Mouse (Mus musculus) testis, adult 2 months (tissue): ENCODE results near the gene Gm9913. TPM values are rescaled to one million over a fixed set of nuclear protein-coding genes. Genes with fewer than 3 reads are reported as not detected.

ENCODE experiments used
- H3K27ac ChIP-seq: fragments of 200-500 bp; 2 replicates; pipeline ENCODE4 v1.5.1; 2012; ENCODE audit warnings: low read depth, low read length; ENCODE audit not compliant: control insufficient read depth, insufficient read depth
- H3K27me3 ChIP-seq: fragments of 200-500 bp; 2 replicates; pipeline ENCODE4 v1.6.1; 2012; ENCODE audit warnings: mild to moderate bottlenecking, low read length, moderate library complexity; ENCODE audit not compliant: control insufficient read depth, insufficient read depth
- H3K36me3 ChIP-seq: fragments of 200-500 bp; 2 replicates; pipeline ENCODE4 v1.6.1; 2012; ENCODE audit warnings: mild to moderate bottlenecking, low read length; ENCODE audit not compliant: control insufficient read depth, insufficient read depth
- H3K4me1 ChIP-seq: fragments of 200-500 bp; 2 replicates; pipeline ENCODE4 v1.6.1; 2012; ENCODE audit warnings: low read length; ENCODE audit not compliant: control insufficient read depth, insufficient read depth
- H3K4me3 ChIP-seq: fragments of 200-500 bp; 2 replicates; pipeline ENCODE4 v1.5.1; 2012; ENCODE audit warnings: low read depth, mild to moderate bottlenecking, low read length, moderate library complexity, mixed read lengths; ENCODE audit not compliant: control insufficient read depth
- CTCF ChIP-seq: fragments of 200-500 bp; IDR thresholded peaks from 2 replicates; pipeline ENCODE4 v1.5.1; 2012; ENCODE audit warnings: low read depth, mild to moderate bottlenecking, inconsistent platforms, low read length, moderate library complexity; ENCODE audit not compliant: control insufficient read depth, insufficient read depth, insufficient replicate concordance
- POLR2A ChIP-seq: fragments of 200-500 bp; IDR thresholded peaks from 2 replicates; pipeline ENCODE4 v1.6.1; 2012; ENCODE audit warnings: low read depth, mild to moderate bottlenecking, inconsistent platforms, low read length, moderate library complexity; ENCODE audit not compliant: control insufficient read depth
- polyA plus RNA-seq: library from polyadenylated mRNA; depleted of rRNA; stranded (reverse); fragments of >200 nt; gene quantifications from 2 replicates; pipeline ENCODE4 v1.2.3, GENCODE M21; 2012

Gene Gm9913
- polyA plus RNA-seq, 1 experiment, result 0.04 TPM

DNA sequence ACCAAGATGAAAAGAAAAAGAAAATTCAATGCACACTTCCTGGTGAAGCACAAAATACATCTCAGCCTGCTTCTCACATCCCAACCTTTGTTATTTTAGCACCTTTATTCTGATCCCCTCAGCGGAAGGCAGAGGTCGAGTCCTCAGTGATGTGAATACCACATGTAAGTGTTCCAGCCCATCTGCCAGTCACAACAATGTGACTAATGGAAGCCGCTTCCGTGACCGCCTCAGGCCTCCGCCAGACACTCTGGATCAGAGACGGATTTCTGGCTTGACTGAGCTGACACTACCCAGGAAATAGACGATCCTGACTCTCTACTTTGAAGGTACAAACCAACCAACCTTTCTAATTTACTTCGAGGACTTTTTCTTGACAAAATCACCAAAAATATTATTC is 20.0 kb upstream of the Gm9913 start:
- H3K4me1 ChIP-seq, result peaks cover 4% of the 10 kb centered on the region
- H3K27ac ChIP-seq, result no peak overlapping the region
- no peak overlapping the region for H3K4me3 ChIP-seq
- H3K36me3 ChIP-seq, result no peaks in the 10 kb centered on the region
- no peak for TF ChIP-seq POLR2A
- H3K27me3 ChIP-seq, result no peaks in the 10 kb centered on the region

DNA sequence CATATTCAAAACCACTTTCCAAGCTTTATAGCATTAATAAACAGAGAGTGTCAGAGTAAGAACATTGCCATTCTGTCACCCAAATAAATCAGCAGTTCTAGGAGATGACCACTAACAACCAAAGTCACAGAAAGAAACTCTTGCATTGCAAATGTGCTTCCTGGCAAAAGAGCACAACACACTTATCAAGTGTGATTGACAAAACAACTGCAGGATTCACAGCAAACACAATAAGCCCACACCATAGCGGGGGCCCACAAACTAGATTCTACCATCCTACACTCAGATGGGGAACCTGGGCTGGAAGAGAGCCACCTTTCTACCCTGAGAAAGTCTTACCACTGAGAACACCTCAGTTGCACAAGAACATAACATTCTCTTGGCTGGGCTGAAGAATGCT is 14.9 kb upstream of the Gm9913 start:
- Histone ChIP-seq H3K36me3 (no peaks in the 10 kb centered on the region), H3K4me3 (no peak overlapping the region), H3K27ac (no peak overlapping the region), H3K27me3 (no peaks in the 10 kb centered on the region), H3K4me1 (no peaks in the 10 kb centered on the region)
- no peak for TF ChIP-seq POLR2A
- no peak for TF ChIP-seq CTCF

DNA sequence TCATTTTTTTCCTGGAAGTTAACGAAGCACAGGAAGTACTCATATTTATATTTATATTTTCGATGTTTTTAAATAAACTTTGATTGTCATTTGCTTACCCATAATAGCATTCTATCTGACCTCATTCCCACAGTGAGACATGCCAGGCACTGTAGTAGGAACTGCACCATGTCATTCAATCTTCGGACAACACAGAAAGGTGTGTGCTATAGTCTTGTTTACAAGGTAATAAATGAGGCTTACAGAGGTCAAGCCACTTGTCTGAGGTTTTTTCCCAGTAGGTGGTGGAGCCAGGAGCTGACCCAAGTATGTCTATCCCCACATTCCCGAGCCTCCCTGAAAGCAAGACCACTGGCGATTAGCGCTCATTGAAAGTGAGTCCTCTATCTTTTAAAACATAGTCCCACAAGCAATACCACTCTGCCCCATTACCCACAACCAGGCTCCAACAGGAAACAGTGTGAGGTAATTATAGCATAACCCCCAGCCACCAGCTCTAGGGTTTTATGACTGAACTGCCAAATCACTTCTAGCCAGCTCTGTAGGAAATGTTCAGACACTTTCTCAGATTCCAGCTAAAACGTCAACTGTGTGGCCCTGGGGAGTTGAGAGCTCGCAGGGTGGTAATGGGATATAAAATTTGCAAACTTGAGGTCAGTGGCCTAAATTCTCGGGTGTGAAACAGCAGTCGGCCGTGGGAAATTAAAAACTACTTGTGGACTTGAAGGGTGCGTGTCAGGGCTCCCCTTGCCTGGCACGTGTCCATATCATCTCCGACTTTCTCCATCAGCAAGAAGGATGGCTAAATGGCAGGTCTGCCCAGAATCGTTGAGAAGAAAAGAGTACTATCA is 12.6 kb upstream of the Gm9913 start:
- Histone ChIP-seq H3K4me1 (no peaks in the 10 kb centered on the region), H3K4me3 (no peak overlapping the region), H3K27ac (no peak overlapping the region), H3K27me3 (no peaks in the 10 kb centered on the region), H3K36me3 (no peaks in the 10 kb centered on the region)
- TF ChIP-seq POLR2A, result no peak
- no peak for TF ChIP-seq CTCF

DNA sequence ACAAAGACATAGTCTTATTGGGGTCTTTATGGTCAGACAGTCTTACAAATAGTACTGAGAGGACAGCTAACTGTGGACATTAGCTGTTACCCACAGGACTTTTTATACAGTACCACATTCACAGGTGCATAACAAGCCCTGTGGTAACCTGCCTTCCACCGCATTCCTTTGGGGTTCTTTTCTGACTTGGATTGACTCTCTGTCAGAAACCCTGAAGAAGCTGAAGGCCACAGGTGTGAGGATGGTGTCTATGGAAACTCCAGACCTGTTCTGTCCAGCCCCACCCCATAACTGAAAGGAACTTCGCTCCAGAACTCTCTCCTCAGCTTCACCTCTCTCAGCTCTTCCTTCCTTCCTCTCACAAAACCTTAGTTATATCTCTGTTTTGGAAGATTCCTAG is 10.6 kb upstream of the Gm9913 start:
- Histone ChIP-seq H3K36me3 (no peaks in the 10 kb centered on the region), H3K4me3 (no peak overlapping the region), H3K27me3 (no peaks in the 10 kb centered on the region), H3K27ac (no peak overlapping the region), H3K4me1 (no peaks in the 10 kb centered on the region)
- TF ChIP-seq POLR2A (no peak), CTCF (no peak)

DNA sequence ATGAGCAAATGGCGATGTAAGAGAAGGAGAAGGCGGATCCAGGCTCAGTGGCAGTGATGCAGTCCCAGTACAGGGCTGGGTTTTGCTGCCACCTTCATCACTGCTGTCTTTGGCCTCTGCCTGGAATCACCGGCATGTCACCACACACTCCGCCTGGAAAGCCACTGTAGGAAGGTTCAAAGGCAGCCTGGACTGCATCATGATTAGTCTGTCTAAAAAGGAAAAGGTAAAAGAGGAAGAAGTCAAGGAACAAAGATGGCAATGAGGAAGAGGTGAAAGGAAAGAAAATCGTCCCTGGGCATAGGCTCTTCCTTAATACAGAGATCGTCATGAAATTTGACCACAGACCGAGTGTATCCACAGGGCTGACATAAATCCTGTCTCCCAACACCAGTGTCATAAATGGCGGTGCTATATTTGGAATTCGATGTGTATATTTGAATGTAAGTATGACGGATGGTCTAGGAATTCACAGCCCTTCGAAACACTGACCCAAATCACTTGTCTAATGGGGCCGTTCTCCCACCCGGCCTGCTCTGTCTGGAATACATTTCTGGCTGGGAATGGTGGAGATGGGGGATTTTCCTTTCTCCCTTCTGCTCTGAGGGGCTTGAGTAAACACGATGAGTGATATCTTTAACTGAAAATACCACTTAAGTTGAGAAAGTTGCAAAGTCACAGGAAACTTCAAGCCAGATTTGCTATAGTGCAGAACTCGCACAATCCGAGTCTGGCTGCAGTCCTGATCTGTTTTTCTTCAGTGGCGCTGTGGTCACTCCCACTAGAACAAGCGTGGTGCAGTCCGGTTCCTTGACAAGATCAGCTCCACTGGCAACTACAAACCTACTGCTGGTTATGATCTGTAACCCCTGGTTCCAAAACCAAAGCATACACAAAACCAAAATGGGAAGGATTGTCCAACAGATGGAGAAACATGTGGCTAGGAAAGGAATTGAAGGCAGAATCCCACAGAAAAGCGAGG is 9.8 kb upstream of the Gm9913 start:
- no peaks in the 10 kb centered on the region for H3K4me1 ChIP-seq
- H3K27ac ChIP-seq, result no peak overlapping the region
- no peaks in the 10 kb centered on the region for H3K36me3 ChIP-seq
- no peak overlapping the region for H3K4me3 ChIP-seq
- H3K27me3 ChIP-seq, result no peaks in the 10 kb centered on the region
- TF ChIP-seq POLR2A (no peak), CTCF (no peak)

DNA sequence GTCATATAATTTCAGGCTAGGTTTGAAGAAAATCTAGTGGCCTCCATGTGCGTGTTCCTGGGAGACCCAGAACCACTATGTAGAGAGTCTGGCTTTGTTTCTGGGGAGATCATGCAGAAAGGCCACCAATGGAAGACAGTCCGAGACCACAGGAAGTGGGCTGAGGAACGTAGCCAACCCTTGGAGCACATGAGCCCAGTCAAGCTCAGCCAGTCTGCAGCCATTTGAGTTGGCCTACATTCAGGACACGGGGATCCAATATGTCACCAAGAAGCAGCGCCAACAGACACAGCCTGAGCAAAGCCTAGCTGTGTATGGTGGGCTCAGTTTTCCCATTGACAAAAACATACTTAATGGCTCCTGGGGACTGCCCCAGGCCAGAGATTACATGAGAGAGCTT is 8.2 kb upstream of the Gm9913 start:
- TF ChIP-seq POLR2A (no peak), CTCF (no peak)
- Histone ChIP-seq H3K27me3 (no peaks in the 10 kb centered on the region), H3K4me3 (no peak overlapping the region), H3K4me1 (no peaks in the 10 kb centered on the region), H3K27ac (no peak overlapping the region), H3K36me3 (no peaks in the 10 kb centered on the region)

DNA sequence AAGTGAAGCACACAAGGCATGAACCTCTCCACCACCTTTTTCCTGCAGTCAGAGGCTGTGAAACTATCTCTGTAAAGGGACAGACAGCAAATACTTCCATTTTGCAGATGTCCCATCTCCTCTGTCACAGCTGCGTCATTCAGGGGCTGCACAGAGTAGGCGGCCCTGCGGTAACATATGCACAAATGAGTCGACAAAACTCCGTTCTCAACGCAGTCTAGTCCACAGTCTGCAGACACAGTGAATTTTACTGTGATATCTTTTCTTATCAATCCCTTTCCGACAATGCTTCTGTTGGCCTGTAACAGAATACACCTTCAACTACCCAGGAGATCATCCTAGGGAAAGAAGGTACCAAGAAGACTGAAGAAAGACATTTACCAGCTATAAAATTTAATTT is 6.7 kb upstream of the Gm9913 start:
- Histone ChIP-seq H3K27me3 (no peaks in the 10 kb centered on the region), H3K27ac (no peak overlapping the region), H3K4me3 (no peak overlapping the region), H3K4me1 (no peaks in the 10 kb centered on the region), H3K36me3 (no peaks in the 10 kb centered on the region)
- TF ChIP-seq CTCF, result no peak
- TF ChIP-seq POLR2A, result no peak
